Mouse (Mus musculus) liver, embryonic 12.5 days (tissue): Measurements from ENCODE around the gene Vmn1r165. TPM values are rescaled to one million over a fixed set of nuclear protein-coding genes. Genes with fewer than 3 reads are reported as not detected.
"Not testable (repeated sequence)": the region's sequence is repeated elsewhere in the genome, so short reads cannot be mapped to it uniquely, and the experiment has no call there.

Experiments
- ATAC-seq: fragments of 200-750 bp; cut with Nextera tagmentation; 2 replicates; pipeline ENCODE4 v1.8.0; 2017; ENCODE audit warnings: moderate number of reproducible peaks, mild to moderate bottlenecking, moderate library complexity
- H3K27ac ChIP-seq: fragments of 300-500 bp; sonication (generic); 2 replicates; pipeline ENCODE4 v1.5.1; 2016; ENCODE audit warnings: mild to moderate bottlenecking
- H3K27me3 ChIP-seq: fragments of 300-500 bp; sonication (generic); replicated peaks from 2 replicates; pipeline ENCODE4 v1.6.1; 2016; ENCODE audit warnings: mild to moderate bottlenecking, moderate library complexity
- H3K36me3 ChIP-seq: fragments of 300-500 bp; sonication (generic); 2 replicates; pipeline ENCODE4 v1.6.1; 2016; ENCODE audit warnings: mild to moderate bottlenecking, moderate library complexity
- H3K4me1 ChIP-seq: fragments of 300-500 bp; sonication (generic); 2 replicates; pipeline ENCODE4 v1.6.1; 2016
- H3K4me2 ChIP-seq: fragments of 300-500 bp; sonication (generic); 2 replicates; pipeline ENCODE4 v1.6.1; 2016; ENCODE audit warnings: mild to moderate bottlenecking, moderate library complexity
- H3K4me3 ChIP-seq: fragments of 300-500 bp; sonication (generic); 2 replicates; pipeline ENCODE4 v1.5.1; 2016; ENCODE audit warnings: mild to moderate bottlenecking, moderate library complexity
- H3K9ac ChIP-seq: fragments of 300-500 bp; sonication (generic); 2 replicates; pipeline ENCODE4 v1.6.1; 2016; ENCODE audit warnings: mild to moderate bottlenecking, moderate library complexity
- H3K9me3 ChIP-seq: fragments of 300-500 bp; sonication (generic); replicated peaks from 2 replicates; pipeline ENCODE4 v1.6.1; 2016; ENCODE audit warnings: mild to moderate bottlenecking, moderate library complexity
- WGBS: fragments of 180-500 bp; shearing (Covaris S2); methylation state at CpG from one replicate; pipeline ENCODE4 v1.1.7; 2016; ENCODE audit not compliant: insufficient replicate concordance; 5-methylcytosine and 5-hydroxymethylcytosine counted together
- polyA plus RNA-seq: library from polyadenylated mRNA; unstranded; fragments of >200 nt; fragmentation: Nextera tagmentation; extraction: Ambion mirVana; gene quantifications from 2 replicates; pipeline ENCODE4 v1.2.1, GENCODE M21; 2016

Gene Vmn1r165
- not detected in 2 replicates for polyA plus RNA-seq

DNA sequence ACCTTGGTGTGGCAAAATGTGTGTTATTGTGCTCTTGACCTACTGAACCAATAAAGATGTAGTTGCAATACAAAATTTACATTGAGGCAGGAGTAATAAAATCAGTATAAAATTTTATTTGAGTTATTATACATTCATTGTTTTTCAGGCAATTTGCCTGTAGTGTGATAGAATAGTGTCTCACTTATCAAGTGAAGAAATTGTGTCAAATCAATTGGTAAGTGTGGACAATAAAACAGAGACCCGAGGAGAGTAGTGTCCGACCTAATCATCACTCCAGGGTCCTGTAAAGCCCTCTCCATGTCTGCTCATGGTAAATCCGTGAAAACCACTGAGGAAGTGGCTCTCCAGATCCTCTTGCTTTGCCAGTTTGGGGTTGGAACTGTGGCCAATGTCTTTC lies at the start of gene Vmn1r165:
Vmn1r165 (plus strand) TSS at position 301 of the 400 bp plus-strand sequence.
- H3K9me3 ChIP-seq, H3K4me2 ChIP-seq, H3K9ac ChIP-seq, H3K4me1 ChIP-seq, ATAC-seq, H3K4me3 ChIP-seq, H3K27ac ChIP-seq, H3K36me3 ChIP-seq, H3K27me3 ChIP-seq: not testable (repeated sequence)
- WGBS: no CpG with 5 or more reads among the region's 3 CpGs

DNA sequence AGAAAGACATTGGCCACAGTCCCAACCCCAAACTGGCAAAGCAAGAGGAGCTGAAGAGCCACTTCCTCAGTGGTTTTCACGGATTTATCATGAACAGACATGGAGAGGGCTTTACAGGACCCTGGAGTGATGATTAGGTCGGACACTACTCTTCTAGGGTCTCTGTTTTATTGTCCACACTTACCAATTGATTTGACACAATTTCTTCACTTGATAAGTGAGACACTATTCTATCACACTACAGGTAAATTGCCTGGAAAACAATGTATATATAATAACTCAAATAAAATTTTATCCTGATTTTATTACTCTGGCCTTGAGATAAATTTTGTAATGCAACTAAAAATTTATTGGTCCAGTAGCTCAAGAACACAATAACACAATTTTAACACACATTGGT lies 34.5 kb downstream of the Vmn1r165 start, which contains the start of gene Vmn1r166:
Vmn1r166 (minus strand) TSS at position 101 of the 400 bp plus-strand sequence.
- H3K4me2 ChIP-seq, H3K36me3 ChIP-seq, H3K4me3 ChIP-seq, ATAC-seq, H3K27ac ChIP-seq, H3K27me3 ChIP-seq, H3K9me3 ChIP-seq, H3K4me1 ChIP-seq, H3K9ac ChIP-seq: not testable (repeated sequence)
- no CpG with 5 or more reads among the region's 2 CpGs for WGBS

Other genes with a start within 250 kb of the Vmn1r165 start
- gene Gm4214, start 232.7 kb upstream of the Vmn1r165 start, polyA plus RNA-seq: not detected in 2 replicates
- gene Gm4216, start 197.4 kb upstream of the Vmn1r165 start, polyA plus RNA-seq: not detected in 2 replicates
- gene Vmn1r163, start 161.8 kb upstream of the Vmn1r165 start, polyA plus RNA-seq: not detected in 2 replicates
- gene Gm8720, start 149.9 kb upstream of the Vmn1r165 start, polyA plus RNA-seq: not detected in 2 replicates
- gene Gm10662, start 72.9 kb upstream of the Vmn1r165 start, polyA plus RNA-seq: not detected in 2 replicates
- gene Vmn1r166, start 34.4 kb downstream of the Vmn1r165 start, polyA plus RNA-seq: not detected in 2 replicates
- gene Gm6902, start 61.6 kb downstream of the Vmn1r165 start, polyA plus RNA-seq: not detected in 2 replicates
- gene Nlrp4e, start 83.9 kb downstream of the Vmn1r165 start, polyA plus RNA-seq: not detected in 2 replicates
- not detected in 2 replicates for gene Nlrp5, start 168.6 kb downstream of the Vmn1r165 start, polyA plus RNA-seq